Mouse (Mus musculus) thymus, postnatal 0 days (tissue): Measurements from ENCODE around the gene Nnmt. TPM values are rescaled to one million over a fixed set of nuclear protein-coding genes. Genes with fewer than 3 reads are reported as not detected.
A peak's percentile ranks its signal among the peaks of the same experiment; 100 is the strongest.

Experiments
- DNase-seq: peaks from one replicate; pipeline ENCODE4 v3.0.0-alpha.2; 2015; ENCODE audit warnings: low spot score
- polyA plus RNA-seq: library from polyadenylated mRNA; unstranded; fragments of >200 nt; fragmentation: Nextera tagmentation; extraction: Ambion mirVana; gene quantifications from 2 replicates; pipeline ENCODE4 v1.2.1, GENCODE M21; 2015

The Nnmt gene
- polyA plus RNA-seq, 1 experiment from 2014 or later, result 2.2 TPM

DNA sequence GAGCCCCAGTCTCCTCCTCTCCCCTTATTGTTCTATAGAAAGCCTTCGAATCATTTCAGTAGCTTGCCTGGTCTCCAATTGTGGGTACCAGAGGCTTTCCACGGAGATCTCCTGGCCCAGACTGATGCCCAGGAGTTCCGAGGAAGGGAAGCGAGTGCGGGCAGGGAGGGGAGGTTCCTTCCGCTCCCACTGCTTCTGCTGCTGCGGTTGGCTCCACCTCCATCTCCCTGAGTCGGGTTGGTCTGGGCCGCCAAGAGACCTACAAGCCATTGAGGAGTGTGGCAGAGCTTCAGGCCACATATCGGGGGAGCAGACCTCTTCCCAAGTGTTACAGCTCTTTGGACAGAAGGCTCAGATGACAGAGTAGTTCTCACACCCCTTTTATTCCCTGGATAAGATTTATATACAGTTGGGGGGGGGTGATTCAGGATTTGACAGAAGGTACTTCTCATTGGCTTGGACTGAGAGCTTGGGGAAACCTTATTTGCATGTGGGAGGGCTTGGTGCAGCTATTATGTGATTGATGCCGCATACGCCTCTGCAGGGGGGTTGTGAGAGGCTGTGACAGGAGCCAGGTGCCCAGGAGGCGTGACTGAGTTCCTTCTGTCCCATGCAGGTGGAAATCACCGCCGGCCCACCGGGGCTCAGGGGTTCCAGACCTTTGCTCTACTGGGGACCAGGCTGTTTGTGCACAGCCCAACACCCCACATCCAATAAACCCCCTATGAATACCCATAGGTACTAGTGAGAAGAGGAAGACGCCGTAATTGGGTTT, 30.8 kb upstream of the Nnmt start:
- DNase-seq, result no peak

- no peak for DNase-seq
Measured at GRCm38 (mm10) chr9:48633147-48633546, 28.2 kb upstream of the Nnmt start.

DNA sequence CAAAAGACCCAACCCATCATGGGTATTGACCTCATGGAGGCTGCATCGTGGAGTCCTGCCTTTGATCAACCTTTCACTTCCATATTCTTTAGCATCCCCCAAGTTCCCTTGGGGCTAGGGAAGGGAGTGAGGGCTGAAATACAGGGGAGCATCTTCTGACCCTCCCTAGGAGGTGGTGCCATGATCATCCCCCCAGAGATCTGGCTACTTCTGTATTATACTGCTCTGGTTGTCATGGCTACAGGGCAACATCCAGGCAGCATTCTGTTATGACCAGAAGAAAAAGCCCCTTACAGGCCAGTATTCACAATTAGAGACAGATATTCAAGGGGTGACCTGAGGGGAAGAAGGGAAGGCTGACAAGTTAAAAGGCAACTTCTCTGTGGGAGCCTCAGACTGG, 14.3 kb upstream of the Nnmt start:
- DNase-seq, result no peak

DNA sequence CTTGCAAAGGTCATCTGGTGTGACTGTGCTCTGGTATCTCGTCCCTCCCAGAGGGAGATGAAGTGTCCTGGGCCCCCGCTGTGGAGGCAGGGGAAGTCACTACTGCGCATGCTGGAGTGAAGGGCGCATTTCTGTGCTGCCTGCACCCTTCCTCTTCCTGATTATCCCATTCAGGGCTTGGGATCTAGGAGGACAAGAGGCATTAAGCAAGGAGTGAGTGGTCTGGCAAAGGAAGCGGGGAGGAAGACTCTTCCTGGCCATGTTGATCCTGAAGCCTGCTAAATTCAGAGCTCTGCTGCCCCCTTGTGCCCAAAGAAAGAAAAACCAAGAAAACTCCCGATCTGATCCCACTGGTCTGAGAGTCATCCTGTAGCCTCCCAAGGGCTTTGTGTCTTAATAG, 13.6 kb upstream of the Nnmt start:
- DNase-seq, result peak; percentile 56

DNA sequence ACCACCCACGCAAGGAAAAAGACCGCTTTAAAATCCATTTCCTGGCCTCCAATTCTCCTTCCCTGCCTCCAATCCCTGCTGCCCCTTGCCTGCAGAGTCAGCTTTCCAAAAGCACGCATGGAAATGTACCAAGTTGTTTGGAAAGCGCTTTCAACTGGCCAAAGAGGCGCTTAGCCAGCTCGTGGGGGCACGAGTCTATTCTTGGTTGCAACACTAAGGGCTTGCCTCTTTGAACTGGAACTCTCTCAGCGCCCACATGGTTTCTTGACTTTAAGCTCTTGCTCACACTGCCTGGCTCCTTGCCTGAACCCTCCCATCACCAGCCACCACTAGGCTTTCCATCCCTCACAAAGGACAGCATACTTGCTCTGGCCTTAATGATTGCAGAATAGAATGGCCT, 13.2 kb upstream of the Nnmt start:
- DNase-seq, result no peak

DNA sequence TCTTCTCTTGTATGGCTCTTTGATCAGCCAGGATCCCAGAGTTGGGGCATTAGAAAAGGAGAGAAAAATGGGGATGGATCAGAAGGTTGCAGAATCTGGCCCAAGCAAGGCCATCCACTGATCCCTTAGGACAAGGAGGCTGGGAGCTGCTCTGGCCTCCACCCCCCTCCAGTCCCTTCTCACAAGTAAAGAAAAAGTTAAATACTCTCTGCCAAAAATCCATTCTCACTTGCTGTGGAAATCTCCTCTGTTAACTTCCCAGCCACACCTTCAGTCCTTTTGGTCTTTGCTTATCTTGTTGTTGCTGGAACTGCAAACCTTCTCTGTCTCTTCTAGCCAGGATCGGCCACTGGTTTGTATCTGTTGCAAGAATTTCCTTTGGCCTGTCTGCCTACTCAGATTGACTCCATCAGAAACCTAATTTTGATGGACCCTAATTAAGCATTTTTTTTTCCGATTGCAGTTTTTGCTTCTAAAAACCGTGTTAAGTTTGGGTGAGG, 12.6 kb upstream of the Nnmt start:
- DNase-seq, result no peak

DNA sequence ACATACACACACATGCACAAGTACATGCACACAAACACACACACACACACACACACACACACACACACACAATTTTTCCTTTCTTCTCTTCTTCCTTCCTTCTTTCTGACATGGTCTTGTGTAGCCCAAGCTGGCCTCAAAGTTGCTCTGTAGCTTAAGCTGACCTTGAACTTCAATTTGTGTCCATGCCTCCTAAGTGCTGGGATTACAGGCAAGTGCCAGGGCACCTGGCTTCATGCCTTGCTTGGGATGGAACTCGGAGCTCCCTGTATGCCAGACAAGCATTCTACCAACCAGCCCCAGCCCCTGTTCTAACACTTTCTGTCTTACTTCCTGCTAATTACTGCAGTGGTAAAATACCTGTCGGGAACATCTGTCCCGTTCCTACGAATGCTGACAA, 8.3 kb upstream of the Nnmt start:
- no peak for DNase-seq

- DNase-seq, result no peak
Measured at GRCm38 (mm10) chr9:48612542-48612941, 7.6 kb upstream of the Nnmt start.

DNA sequence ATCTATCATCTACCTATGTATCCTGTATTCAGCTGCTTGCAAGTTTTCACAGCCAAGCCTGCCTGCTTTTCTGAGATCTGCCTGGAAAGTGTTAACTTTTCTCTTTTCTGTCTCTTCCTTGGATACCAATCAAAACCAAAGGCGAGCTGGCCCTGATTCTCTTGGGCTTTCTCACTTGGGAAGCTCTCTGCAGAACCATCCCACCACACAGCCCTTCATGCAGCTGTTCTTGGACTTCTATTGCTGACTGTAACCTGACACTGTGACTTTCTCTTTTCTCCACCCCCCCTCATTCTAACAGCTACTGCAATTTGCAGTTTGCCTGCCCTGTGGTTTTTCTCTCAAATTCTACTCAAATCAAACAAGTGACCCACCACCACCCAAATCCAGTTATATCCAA, 6.1 kb upstream of the Nnmt start:
- no peak for DNase-seq

DNA sequence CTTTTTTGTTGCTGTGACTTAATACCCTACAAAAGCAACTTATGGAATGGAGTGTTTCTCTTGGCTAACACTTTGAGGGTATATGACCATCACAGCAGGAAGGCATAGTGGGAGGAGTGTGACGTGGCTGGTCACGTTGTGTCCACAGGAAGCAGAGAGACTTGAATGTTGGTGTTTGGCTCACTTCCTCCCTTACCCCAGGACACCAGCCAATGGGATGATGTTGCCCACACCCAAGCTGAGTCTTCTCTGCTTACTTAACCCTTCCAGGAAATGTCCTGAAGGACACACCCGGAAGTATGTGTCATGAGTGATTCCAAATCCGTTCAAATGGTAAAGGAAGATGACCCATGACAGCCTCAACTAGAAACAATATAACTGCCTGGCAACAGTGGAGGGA, 4.8 kb upstream of the Nnmt start:
- no peak for DNase-seq

GRCm38 (mm10) chr9:48607417-48607816, 2.5 kb upstream of the Nnmt start:
- DNase-seq, result no peak

DNA sequence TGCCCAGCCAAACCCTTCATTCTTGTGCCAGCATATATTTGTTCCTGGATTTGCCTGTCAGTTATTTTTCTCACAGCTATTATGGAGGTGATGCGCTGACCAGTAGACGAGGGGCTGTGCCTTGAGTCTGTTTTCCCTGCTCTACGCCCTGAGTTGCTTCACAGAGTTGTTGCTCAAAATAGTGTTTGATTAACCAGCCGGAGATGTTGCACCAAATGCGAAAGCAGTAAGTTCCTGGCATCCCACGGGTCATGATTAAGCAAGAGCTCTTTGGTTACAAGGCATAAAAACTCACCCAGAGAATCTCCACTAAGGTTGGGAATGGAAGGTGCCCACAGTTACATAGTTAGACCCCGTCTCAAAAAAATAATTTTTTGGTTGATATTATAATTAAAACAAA, 1.2 kb upstream of the Nnmt start:
- DNase-seq, result no peak

- no peak for DNase-seq
Measured at GRCm38 (mm10) chr9:48605697-48606096, 744 bp upstream of the Nnmt start.

DNA sequence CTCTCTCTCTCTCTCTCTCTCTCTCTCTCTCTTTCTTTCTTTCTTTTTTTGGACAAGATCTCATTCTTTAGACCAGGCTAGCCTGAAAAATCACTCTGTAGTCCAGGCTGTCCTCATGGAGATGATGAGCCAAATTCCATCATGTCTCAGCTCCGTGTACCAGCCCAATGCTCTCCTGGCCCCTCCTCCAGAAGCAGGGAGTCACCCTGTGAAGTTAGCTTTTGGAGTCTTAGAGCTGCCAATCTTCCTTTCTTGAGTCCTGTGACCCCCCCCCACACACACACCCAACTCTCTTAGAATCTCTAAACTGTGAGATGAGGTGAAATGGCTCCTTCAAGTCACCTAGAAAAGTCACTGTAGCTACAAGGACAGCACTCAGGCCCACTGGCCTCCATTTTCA, 727 bp downstream of the Nnmt start:
- DNase-seq, result no peak

DNA sequence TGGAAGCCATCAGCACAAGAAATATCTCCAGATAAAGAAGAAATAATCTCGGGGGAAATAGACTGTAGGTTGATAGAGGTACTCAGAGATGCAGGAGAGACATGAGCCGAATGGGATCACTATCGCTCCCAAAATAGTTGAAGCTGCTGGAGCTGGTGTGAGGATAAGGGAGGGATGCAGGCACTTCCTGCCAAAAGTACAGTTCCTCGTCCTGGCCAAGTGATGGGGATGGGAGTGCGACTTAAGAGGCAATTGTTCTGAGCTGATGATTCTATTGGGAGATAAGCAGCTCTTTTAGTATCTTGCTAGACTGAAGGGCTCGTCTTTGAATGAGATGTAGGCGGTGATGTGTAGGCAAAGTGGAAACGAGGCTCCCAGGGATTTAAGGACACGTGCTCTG, 4.1 kb downstream of the Nnmt start:
- no peak for DNase-seq

GRCm38 (mm10) chr9:48600066-48600465, 4.9 kb downstream of the Nnmt start:
- no peak for DNase-seq

DNA sequence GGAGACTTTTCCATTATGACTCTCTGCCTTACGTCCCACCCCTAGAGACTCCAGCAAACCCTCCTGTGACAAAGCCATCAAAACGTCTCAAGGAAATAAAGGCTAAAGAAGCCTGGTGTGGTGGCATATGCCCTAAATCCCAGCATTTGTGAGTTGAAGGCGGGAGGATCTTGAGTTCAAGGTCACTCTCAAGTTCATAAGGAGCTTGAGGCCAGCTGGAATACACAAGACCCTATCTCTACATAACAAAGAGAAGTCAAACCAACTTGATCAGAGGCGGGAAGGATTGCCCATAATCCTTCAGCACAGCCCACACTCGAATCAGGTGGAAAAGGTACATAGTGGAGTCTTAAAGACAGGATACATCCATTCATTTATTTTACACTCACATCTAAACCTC, 7.5 kb downstream of the Nnmt start:
- no peak for DNase-seq

DNA sequence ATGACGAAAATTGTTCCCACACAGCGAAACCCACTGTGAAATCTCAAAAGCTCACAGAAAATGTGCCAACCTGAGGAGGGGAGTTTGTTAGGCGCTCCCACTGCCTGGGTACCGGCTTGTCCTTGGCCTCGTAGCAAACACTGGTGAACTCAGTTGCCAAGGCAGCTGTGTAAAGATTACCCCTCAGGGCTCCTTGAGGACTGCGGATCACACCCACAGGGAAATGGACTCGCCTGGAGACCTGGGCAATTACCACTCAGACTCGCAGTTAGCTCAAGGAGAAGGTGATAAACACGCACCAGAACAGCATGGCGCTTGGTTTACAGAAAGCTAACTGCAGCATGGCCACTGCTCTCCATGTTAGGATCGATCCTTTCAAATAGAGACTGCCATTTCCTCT, 8.0 kb downstream of the Nnmt start:
- DNase-seq, result no peak

GRCm38 (mm10) chr9:48593915-48594314, 11.0 kb downstream of the Nnmt start:
- no peak for DNase-seq

GRCm38 (mm10) chr9:48590606-48591005, 14.3 kb downstream of the Nnmt start:
- DNase-seq, result no peak

GRCm38 (mm10) chr9:48586332-48586731, 18.6 kb downstream of the Nnmt start:
- DNase-seq, result peak; percentile 66

DNA sequence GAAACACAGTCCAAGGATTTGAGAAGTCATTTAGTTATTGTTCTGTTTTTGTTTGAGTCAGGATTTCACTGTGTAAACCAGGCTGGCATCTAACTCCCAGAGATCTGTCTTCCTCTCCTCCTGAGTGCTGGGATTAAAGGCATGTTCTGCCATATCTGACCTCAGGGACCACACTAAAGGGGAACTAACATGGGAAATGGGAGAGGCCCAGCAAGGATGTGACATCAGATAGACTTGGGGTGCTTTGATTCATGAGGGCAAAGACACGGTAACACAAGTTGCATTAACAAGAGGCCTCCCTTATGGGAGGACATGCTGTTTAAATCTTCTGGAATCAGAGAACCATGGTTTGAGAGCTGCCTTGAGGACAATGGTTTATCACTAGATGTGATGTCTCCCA, 24.1 kb downstream of the Nnmt start:
- no peak for DNase-seq

GRCm38 (mm10) chr9:48562388-48562787, 42.6 kb downstream of the Nnmt start:
- DNase-seq, result peak; percentile 59
